Mouse (Mus musculus) Muller cell, postnatal 12 days (primary cell): ENCODE results near the gene Tgfb1.
"Not testable (repeated sequence)": the region's sequence is repeated elsewhere in the genome, so short reads cannot be mapped to it uniquely, and the experiment has no call there.

ENCODE experiments used
- DNase-seq: peaks from one replicate; pipeline ENCODE4 v3.0.0-alpha.2; 2015; ENCODE audit errors: inconsistent ontology term

The Tgfb1 gene

DNA sequence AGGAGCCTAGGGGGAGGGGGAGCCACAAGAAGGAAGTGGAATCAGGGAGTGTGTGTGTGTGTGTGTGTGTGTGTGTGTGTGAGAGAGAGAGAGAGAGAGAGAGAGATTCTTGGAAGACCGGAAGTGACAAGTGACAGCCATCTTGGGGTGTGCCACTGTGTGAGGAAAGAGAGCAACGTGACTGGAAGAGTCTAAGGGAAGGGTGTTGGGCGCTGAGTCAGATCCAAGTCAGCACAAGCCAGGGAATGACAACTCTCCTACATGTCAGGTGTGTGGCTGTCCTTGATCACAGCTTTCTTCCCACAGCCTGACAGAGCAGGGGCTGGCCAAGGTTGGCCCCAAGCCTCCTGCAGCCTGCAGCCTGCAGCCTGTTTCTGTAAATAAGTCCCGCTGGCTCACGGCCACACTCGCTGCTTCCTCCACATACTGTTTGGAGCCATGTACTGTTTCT is 19.0 kb downstream of the Tgfb1 start:
- DNase-seq: no peak

DNA sequence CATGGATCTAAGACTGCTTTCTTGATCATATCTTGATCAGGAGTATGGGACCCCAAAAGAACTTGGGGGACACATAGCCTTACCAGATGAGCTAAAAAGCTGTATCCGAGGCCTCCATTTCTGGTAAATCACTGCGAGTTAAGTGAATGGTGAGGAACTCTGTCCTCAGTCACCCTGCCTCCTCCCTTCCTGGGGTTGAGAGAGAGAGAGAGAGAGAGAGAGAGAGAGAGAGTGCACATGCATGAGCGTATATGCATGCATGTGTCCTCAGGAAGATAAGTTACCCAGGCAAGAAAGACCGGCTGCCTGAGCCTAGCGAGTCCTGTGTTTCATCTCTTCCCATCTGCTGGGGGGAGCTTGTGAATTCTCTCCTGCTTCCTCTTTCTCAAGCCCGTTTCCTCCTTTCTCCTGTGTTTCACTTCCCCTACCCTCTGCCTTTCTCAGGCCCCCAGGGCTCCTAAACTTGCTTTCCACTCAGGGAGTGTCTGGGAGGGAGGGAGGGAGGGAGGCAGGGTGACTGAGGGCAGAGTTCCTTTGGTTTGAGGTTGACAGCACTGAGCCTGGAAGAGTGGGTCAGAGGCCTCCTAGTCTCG is 19.9 kb downstream of the Tgfb1 start:
- no peak for DNase-seq

DNA sequence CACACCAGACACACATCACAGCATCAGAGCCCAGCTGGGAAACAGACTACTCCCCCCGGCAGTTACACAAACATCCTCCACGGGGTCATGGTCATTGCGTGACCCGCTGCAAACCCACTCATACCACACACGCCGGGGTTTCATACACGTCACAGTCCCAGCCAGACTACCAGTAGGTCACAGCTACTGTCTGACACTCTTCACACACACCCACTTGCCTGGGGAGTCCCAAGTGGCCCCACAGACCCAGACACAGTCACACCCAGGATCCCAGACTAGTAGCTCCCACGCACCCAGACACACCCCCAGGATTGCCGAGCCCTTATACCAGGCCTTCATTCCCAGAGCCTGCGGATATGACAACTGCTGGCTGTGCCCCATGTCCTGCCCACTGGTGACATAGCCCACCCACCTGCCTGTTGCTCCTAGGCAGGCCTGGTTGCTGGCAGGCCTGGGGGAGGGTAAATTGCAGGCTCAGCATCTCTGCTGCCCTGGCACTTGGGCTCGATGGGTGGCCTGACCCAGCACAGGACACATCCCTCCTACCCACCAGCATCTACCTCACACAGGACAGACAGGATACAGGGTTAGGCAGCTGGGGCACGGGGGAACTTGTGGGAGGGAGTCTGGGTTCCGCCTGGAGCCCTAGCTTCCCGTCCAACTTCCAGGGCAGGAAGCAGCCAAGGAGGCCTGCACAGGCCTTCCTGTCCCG is 20.9 kb downstream of the Tgfb1 start:
- peak; percentile 60 for DNase-seq

DNA sequence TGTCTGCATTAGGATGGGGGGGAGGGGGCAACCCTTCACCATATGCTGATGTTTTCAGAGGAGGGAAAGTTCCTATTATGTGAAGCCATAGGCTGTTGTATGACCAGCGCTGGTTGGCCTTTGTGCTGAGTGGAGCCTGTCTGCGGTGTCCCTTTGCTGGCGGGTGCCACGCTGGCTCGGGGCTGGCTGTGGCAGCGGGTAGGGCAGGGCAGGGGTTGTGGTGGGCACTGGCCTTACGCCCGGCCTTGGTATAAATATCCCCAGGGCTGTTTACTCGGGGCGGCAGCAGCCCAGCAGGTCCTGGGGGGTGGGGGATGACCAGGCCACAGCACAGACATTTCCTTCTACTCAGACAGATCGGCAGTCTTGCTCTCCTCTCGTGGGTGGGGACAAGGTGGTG is 23.2 kb downstream of the Tgfb1 start:
- peak; percentile 76 for DNase-seq

DNA sequence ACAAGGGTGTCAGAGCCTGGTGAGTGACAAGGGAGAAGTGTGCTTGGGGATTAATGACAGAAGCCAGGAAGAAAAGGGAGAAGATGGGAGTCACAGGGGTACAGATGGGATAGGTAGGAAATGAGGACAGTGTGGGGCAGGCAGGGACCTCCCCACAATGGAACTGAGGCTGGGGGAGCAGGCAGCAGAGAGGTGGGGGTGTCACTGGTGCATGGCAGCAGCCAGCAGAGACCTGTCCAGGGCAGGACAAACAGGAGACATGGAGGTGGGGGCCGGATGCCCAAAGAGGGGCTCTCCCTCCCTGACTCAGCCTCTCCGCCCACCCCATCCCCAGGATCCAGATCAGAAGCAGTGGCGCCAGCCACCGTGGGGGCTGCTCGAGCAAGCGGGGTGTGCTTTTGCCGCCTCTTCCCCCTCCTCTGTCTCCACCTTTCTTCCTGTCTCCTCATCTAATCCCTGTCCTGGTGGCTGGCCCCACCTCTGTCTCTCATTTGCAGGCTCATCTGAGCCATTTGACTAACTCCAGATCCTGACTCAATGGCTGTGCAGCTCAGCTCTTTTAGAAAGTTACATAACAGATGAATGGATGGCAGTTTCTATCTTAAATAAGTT is 23.8 kb downstream of the Tgfb1 start:
- peak; percentile 76 for DNase-seq

DNA sequence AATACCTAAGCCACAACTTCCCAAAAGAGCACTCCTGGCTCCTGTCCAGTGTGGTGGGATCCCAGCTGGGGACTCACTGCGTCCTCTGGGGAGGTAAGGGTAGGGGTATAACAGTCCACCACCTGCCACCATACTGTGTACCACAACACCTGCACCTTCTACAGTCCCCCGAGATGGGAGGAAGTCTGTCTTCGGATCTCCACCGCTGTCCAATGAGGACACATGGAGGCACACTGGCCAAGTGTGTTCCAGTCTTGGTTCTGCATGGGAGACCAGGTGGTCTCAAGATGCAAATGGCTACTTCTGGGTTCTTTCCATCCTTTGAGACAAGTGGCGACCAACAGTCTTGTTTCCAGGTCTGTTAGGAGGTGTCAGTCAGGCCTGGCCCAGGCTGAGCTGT is 24.4 kb downstream of the Tgfb1 start:
- DNase-seq: no peak

DNA sequence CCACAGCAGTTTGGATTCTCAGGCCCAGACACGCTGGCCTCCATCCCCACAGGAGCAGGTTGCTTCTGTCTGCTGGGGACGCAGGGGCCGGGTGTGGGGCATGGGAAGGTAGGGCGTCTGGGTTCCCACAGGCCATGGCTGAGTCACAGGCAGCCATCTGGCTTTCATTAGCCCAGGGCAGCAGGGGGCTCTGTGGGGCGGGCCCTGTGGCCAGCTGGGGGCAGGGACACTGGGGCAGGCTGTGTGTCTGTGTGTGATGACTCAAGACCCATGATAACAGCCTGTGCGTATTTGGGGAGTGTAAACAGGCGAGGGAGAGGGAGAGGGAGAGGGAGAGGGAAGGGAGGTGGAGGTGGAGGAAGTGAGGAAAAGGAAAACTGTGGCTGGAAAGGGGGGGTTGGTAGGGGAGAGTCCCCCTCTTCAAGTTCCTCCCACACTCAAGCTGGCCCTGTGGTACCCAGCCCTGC is 25.0 kb downstream of the Tgfb1 start:
- DNase-seq: peak; percentile 99

DNA sequence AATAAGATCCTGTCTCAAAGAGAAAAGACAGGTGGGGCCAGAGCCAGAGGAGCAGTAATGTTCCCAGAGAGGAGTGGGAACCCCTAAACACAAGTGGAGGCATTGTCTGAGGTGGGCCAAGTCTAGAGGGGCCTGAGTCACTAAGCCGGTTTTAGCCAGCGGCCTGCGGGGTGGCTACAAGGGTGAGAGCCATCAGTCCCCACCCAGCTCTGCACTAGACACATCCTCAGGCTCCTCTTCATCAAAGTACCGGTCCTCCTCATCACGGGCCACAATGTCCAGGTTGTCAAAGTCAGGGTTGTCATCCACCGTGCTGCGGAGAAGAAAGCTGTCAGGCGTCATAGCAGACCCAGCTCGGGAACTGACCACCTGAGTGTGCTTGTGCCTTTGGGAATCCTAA is 26.0 kb downstream of the Tgfb1 start:
- no peak for DNase-seq

DNA sequence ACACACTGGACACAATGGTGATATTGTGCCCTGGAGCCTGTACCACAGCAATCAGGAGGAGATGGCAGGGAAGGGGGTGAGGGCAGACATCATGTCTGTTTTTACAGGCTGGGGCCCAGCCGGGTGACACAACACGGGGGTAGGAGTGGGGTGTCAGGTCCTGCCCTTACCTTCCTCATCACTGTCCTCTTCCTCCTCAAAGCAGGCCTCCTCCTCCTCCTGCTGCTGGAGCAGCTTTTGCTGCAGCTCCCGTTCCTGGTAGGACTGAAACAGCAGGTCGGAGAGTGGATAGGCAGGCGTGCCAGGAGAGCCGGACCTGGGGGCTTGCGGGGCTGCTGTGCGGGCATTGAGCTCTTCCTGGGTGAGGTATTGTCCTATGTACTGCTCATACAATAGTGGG is 27.8 kb downstream of the Tgfb1 start:
- no peak for DNase-seq

DNA sequence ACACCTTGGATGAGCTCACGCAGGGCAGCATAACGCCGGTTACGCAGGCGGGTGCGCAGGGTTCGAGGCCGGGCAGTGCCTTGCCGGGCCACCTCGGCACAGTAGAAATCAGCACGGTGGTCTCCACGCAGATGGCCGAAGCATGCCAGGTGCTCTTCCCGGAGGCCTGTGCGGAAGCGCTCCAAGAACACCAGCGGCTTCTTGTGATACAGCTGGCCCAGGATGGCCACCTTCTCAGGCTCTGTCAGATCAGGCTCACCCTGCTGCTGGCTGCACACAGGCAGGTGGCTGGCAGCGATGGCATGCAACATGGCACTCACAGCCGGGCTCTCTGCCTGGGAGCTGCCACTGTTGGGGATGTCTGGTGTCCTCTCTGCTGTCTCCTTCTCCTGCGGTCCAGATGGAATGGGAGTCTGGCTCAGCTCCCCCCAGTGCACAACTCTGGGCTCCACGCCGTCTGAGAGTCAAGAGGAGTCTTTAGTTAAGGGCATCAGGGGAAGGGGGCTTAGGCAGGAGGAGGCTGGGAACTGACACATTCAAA is 29.0 kb downstream of the Tgfb1 start:
- no peak for DNase-seq

DNA sequence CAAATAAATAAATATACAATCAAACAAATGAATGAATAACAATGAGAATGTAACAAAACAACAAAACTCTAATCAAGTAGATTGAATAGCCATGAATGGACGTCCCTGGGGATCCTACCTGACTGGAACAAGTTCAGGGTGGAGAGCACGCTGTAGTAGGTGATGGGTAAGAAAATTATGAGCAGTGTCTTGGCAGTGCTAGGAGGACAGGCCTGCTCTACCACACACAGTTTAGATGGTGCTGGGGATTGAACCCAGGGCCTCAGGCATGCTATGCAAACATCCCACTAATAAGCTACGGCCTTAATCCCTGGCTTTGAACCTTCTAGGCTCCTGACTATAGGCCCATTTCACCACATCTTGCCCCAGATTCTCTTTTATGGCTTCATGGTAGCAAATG is 30.7 kb downstream of the Tgfb1 start:
- no peak for DNase-seq

DNA sequence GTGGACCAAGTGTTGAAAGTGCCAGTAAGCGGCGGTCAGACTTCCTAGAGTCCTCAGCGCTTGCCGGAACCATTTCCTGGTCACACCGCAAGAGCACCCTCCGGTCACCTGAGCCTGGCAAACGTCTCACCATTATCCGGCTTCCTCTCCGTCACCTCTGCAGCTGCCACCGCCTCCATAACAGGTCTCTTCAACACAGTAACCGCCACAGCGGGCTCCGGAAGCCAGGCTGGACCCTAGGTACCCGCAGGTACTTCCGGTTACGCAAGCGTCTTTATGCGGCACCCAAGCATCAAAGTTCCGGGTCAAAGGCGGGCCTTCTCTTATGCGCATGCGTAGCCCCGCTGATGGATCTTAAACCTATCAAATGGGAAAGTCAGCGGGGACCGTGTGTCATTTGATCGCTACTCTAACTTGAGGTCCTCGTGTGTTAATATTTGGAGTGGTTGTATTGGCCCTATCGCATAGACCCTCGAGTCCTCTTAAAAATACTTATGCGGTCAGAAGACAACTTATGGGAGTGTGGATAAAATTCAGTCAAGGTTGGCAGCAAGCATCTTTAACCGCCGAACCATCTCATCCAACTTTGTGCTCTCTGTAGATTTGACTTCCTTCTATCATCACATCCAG is 32.1 kb downstream of the Tgfb1 start, which contains the start of gene Ccdc97:
Ccdc97 (minus strand) TSS at position 301 of the 630 bp plus-strand sequence.
- DNase-seq: peak; percentile 92

DNA sequence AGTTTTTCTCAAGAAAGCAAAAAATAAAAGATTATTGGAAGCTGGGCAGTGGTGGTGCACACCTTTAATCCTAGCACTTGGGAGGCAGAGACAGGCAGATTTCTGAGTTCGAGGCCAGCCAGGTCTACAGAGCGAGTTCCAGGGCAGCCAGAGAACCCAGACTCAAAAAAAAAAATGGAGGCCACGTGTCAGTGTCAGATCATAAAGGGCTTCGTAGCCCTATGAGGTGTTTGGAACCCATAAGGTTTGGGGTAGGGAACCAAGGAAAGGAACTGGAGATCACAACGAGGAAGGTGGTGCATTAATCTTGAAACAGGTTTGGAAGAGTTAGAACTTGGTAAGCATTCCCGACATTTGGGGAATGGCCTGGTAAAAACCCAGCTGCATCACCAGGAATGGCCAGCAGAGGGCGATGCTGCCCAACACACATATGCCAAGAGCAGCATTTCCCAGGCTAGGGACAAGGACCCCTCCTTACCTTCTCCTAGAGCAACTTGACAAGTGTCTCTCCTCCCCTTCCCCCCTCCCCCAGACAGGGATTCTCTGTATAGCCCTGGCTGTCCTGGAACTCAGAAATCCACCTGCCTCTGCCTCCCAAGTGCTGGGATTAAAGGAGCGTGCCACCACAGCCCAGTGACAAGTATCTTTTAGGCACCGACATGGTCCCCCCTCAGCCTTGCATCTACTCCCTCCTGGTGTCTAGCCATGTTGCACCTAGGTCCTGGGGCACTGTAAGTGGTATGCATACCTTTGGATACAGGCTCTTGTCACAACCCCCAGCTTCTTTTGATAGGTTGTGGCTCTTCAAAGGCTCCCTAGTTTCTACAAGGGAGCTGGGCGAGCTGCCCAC is 33.2 kb downstream of the Tgfb1 start:
- peak; percentile 51 for DNase-seq

DNA sequence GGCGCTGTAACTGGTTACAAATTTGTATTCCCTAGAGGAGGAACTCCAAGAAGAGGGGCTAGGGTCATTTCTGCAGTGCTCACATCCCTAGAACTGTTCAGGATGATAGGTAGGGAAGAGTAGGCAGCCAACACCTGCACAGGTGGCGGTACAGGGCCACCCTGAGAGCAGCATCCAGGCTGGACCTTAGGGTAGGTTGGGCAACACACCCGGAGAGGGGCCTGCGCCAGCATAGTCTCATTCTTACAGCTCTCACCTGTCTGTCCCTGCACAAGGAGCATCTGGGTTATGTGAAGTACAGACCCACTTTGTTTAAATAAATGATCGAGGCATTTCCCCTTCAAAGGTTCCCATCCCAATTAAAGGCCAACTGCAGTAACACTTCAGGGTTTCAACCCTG is 34.0 kb downstream of the Tgfb1 start:
- DNase-seq: no peak

DNA sequence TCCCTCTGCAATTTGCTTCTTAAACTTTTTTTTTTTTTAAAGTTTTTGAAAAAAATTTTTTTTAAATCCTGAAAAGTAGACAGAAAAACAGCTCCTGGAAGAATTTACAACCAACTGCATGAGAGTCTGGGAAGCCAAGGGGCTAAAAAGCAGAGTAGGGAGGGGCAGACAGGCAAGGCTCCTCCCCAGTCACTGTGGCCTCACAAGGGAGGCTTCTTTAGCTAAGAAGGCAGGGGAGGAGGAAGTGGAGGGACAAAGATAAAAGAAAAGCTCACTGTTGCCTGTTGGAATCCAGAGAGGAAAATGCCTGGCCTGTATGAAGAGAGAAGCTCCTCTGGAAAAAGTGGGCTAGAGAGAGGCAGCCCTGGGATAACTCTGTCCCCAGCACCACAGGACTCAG is 35.0 kb downstream of the Tgfb1 start:
- not testable (repeated sequence) for DNase-seq

DNA sequence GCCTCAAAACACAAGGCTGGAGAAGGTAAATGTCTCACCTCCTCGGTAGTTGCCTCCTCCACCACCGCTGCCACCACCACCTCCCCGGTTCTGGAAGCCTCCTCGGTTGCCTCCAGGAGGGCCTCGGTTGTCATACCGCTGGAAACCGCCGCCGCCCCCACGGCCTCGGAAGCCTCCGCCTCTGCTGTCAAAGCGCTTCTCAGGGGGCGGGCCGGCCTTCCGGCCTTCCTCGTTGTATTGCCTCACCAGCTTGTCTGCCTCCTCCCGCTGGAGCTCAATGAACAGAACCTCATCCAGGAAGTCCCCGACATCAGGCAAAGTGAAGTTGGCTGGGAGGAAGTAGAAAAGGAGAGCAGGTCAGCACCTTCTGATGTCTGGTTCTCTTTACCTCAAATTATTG is 39.1 kb downstream of the Tgfb1 start:
- no peak for DNase-seq

DNA sequence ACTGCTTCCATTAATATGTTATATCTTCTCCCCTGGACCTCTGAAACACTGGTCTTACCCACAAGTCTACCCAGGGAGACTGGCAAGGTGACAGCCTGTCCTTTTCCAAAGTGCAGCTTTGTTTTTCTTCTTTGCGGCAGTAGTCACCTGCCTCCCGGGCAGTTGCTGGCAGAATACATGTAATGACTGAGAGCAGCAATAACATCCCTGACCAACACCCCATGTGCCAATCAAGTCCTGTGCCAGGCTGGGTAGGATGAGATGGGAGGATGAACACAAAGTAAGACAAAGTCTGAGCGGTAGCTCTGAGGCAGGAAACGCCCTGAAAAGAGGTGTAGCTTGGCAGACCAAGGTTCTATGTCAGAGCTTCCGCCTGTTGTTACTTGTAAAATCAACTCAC is 41.0 kb downstream of the Tgfb1 start:
- no peak for DNase-seq

DNA sequence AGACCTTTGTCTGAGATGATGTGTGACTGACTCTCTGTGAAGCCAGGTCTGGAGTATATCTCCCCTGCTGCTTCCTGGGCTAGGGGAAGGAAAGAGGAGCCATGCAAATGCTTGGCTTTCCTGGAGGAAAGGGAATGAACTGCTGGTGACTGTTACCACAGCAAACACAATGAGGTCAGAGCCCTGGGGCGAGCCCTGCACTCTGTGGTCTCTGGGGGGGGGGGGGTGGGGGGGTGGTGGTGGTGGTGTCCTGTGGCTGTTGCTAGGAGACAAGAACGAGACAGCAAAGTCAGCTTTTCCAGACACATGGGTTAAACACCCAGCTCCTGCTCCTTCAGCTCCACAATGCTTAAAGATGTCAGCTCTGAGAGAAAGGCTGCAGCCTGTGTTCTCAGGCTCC is 42.6 kb downstream of the Tgfb1 start:
- peak; percentile 58 for DNase-seq

DNA sequence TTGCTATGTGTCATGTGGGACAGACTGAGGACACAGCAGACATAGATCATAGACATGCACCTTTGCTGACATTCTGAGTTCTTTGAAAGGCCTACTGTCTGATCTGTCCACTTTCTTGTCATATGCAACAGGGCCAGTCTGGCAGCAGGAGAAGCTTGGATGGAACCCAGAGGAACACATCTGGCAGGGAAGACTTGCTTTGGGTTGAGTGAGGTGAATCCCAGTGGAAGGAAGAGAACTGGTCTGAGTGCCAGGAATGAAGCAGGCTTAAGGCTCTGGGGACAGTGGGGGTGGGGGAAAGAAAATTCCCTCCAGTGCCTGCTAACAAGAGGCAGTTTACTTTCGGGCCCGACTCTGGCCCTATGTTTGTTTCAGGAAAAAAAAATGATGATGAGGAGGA is 43.1 kb downstream of the Tgfb1 start:
- no peak for DNase-seq

DNA sequence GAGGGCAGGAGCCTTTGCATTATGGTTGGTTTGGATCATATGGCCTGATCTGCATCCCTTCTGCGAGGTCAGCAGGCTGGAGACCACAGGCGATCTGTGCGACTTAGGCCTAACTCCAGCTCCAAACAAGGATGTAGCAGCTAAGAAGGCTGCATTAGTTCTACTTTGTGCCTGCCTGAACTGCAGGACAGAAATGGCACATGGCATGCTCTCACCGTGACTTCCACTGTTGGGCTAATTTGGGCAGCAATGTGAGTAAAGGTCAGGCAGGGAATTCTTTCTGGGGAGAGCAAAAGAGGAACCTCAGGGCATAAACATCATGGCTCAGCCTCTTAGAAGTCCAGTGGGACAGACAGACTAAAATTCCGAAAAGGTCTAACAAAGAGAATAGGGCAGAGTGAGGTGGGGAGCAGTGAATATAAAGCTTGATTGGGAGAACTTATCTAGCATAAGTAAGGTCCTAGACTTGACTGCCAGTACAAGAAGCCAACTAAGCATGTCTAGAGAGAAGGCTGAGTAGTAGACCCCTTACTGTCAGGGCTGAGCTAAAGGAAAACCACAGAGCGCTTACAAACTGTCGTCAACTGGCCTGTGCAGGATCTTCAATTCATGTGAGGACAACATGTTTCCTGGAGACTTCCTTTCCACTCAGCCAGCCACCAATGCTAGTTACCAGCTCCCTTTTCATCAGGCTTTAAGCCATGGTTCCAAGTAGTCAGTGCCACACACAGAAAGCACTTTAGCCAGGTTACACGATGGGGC is 44.7 kb downstream of the Tgfb1 start:
- DNase-seq: no peak

DNA sequence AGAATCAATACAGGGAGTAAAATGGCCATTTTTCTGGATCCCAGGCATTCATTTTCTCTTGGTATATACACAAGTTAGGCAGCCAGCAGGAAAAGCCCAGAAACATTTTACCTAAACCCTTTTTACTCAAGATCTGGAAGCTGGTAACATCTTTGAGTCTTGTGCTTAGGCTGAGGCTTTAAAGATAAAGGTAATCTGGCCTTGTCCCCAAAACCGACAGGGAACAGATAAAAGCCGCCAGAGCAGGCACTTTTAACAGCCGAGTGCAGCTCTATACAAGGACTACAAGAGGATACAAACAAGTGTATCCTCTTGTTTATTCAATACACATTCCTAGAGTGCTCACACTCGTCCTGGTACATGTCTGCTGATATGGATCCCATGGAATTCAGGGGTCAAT is 48.2 kb downstream of the Tgfb1 start:
- no peak for DNase-seq
